Mouse (Mus musculus) E14TG2a.4 (cell line): ENCODE results near the gene Egfl8.

ENCODE experiments used
- H3K27me3 ChIP-seq: 2 replicates; pipeline ENCODE4 v1.6.1; 2014; ENCODE audit warnings: low read length, control low read depth; ENCODE audit not compliant: insufficient read depth
- H3K36me3 ChIP-seq: 2 replicates; pipeline ENCODE4 v1.6.1; 2014; ENCODE audit warnings: low read length, control low read depth; ENCODE audit not compliant: insufficient read depth
- H3K4me1 ChIP-seq: replicated peaks from 2 replicates; pipeline ENCODE4 v1.6.1; 2014; ENCODE audit warnings: low read depth, low read length, control low read depth
- H3K4me3 ChIP-seq: replicated peaks from 2 replicates; pipeline ENCODE4 v1.5.1; 2014; ENCODE audit warnings: mild to moderate bottlenecking, low read length
- H3K9me3 ChIP-seq: 2 replicates; pipeline ENCODE4 v1.6.1; 2014; ENCODE audit warnings: low read length, control low read depth
- CTCF ChIP-seq: conservative IDR thresholded peaks from 2 replicates; pipeline ENCODE4 v1.5.1; 2014; ENCODE audit warnings: low read length
- NANOG ChIP-seq: IDR thresholded peaks from 2 replicates; pipeline ENCODE4 v1.6.1; 2014; ENCODE audit warnings: borderline replicate concordance, low read length, mixed read lengths
- POU5F1 ChIP-seq: IDR thresholded peaks from 2 replicates; pipeline ENCODE4 v1.6.1; 2014; ENCODE audit warnings: low read length, borderline replicate concordance

Gene Egfl8

GRCm38 (mm10) chr17:34591029-34591993, 24.5 kb downstream of the Egfl8 start, which contains the start of gene Pbx2:
Gene Pbx2 (plus strand): TSS chr17:34591266.
- Histone ChIP-seq H3K27me3 (peaks cover 3% of the 10 kb centered on the region; the same call in 1 of the 2 replicates), H3K4me1 (peaks cover 84% of the 10 kb centered on the region), H3K4me3 (peak within 1 kb of the TSS; percentile 81), H3K36me3 (peaks cover 19% of the 10 kb centered on the region), H3K9me3 (no peaks in the 10 kb centered on the region)
- TF ChIP-seq CTCF (no peak), POU5F1 (no peak), NANOG (no peak)

- H3K27me3 ChIP-seq = peaks cover 3% of the 10 kb centered on the region; the same call in 1 of the 2 replicates
- peaks cover 84% of the 10 kb centered on the region for H3K4me1 ChIP-seq
- peak overlapping the region; percentile 81 for H3K4me3 ChIP-seq
- peaks cover 20% of the 10 kb centered on the region for H3K36me3 ChIP-seq
- TF ChIP-seq NANOG (no peak), POU5F1 (no peak), CTCF (no peak)
- H3K9me3 ChIP-seq = no peaks in the 10 kb centered on the region
Observed at GRCm38 (mm10) chr17:34590154-34590987, 25.4 kb downstream of the Egfl8 start.

- Histone ChIP-seq H3K9me3 (no peaks in the 10 kb centered on the region), H3K4me3 (peak within 1 kb of the TSS; percentile 91), H3K27me3 (peaks cover 3% of the 10 kb centered on the region; the same call in 1 of the 2 replicates), H3K4me1 (peaks cover 83% of the 10 kb centered on the region), H3K36me3 (peaks cover 17% of the 10 kb centered on the region)
- TF ChIP-seq NANOG = no peak
- TF ChIP-seq CTCF = no peak
- no peak for TF ChIP-seq POU5F1
Observed at GRCm38 (mm10) chr17:34589681-34590101, 26.1 kb downstream of the Egfl8 start, which contains the start of gene Gpsm3. Gene Gpsm3 (plus strand): TSS chr17:34589806.

- H3K4me1 ChIP-seq = peaks cover 84% of the 10 kb centered on the region
- H3K36me3 ChIP-seq = peaks cover 18% of the 10 kb centered on the region; the same call in 1 of the 2 replicates
- no peaks in the 10 kb centered on the region for H3K9me3 ChIP-seq
- H3K27me3 ChIP-seq = no peaks in the 10 kb centered on the region
- TF ChIP-seq POU5F1 = no peak
- TF ChIP-seq CTCF = no peak
- TF ChIP-seq NANOG = no peak
- H3K4me3 ChIP-seq = peak overlapping the region; percentile 81
Observed at GRCm38 (mm10) chr17:34589206-34589605, 26.6 kb downstream of the Egfl8 start.

- Histone ChIP-seq H3K27me3 (no peaks in the 10 kb centered on the region), H3K9me3 (no peaks in the 10 kb centered on the region), H3K4me1 (peaks cover 84% of the 10 kb centered on the region), H3K4me3 (peak overlapping the region; percentile 91), H3K36me3 (peaks cover 15% of the 10 kb centered on the region; the same call in 1 of the 2 replicates)
- TF ChIP-seq NANOG (no peak), POU5F1 (no peak), CTCF (no peak)
Observed at GRCm38 (mm10) chr17:34588767-34589166, 27.0 kb downstream of the Egfl8 start.

- no peaks in the 10 kb centered on the region for H3K27me3 ChIP-seq
- no peak for TF ChIP-seq CTCF
- TF ChIP-seq POU5F1 = no peak
- no peak for TF ChIP-seq NANOG
- H3K36me3 ChIP-seq = peaks cover 22% of the 10 kb centered on the region
- H3K4me3 ChIP-seq = peak overlapping the region; percentile 91
- H3K4me1 ChIP-seq = peaks cover 84% of the 10 kb centered on the region
- H3K9me3 ChIP-seq = no peaks in the 10 kb centered on the region
Observed at GRCm38 (mm10) chr17:34587814-34588213, 28.0 kb downstream of the Egfl8 start.

GRCm38 (mm10) chr17:34587423-34587811, 28.4 kb downstream of the Egfl8 start:
- peak overlapping the region; percentile 91 for H3K4me3 ChIP-seq
- TF ChIP-seq POU5F1 = no peak
- H3K9me3 ChIP-seq = no peaks in the 10 kb centered on the region
- H3K36me3 ChIP-seq = peaks cover 26% of the 10 kb centered on the region
- peaks cover 84% of the 10 kb centered on the region for H3K4me1 ChIP-seq
- no peaks in the 10 kb centered on the region for H3K27me3 ChIP-seq

- peaks cover 31% of the 10 kb centered on the region for H3K36me3 ChIP-seq
- H3K4me1 ChIP-seq = peaks cover 86% of the 10 kb centered on the region
- no peaks in the 10 kb centered on the region for H3K27me3 ChIP-seq
- H3K9me3 ChIP-seq = peaks cover 3% of the 10 kb centered on the region; the same call in 1 of the 2 replicates
- peak overlapping the region; percentile 91 for H3K4me3 ChIP-seq
- TF ChIP-seq CTCF = no peak
- no peak for TF ChIP-seq NANOG
- no peak for TF ChIP-seq POU5F1
Observed at GRCm38 (mm10) chr17:34586796-34587422, 28.9 kb downstream of the Egfl8 start.
